Mouse (Mus musculus): ENCODE data around the gene Sh3pxd2a.

DNA sequence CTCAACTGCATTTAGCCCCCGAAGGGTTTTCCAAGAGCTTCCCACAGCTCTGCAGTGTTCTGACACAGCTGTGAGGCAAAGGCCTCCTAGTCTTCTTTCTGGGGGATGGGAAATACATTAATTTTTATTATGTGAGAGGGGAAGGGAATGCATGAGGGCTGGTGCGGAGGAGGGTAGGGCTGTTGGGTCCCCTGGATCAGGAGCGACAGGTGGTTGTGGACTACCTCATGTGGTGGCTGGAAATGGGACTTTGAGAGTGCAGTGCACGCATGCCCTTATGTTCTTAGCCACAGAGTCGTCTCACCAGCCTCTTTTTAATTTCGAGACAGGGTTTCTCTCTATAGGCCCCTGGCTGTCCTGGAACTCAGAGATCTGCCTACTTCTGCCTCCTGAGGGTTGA lies 33.5 kb upstream of the Sh3pxd2a start:
- no peak for TF ChIP-seq POLR2A (IDR thresholded peaks at IDR 0.05; ENCODE audit: insufficient read depth, low read depth, low read length)
- no peak for TF ChIP-seq CTCF (IDR thresholded peaks at IDR 0.05)

Measured in heart, adult 2 months (tissue).